Mouse (Mus musculus) 3T3-L1 (cell line): Measurements from ENCODE around the gene Utp11.

ENCODE experiments used
- DNase-seq: peaks from one replicate; pipeline ENCODE4 v3.0.0-alpha.2; 2015; ENCODE audit warnings: low read depth, low spot score

The Utp11 gene

GRCm38 (mm10) chr4:124704797-124705474 lies 11.5 kb upstream of the Utp11 start:
- peak; percentile 75 for DNase-seq

GRCm38 (mm10) chr4:124703881-124704796 lies 10.7 kb upstream of the Utp11 start:
- peak; percentile 65 for DNase-seq

- peak; percentile 74 for DNase-seq
Measured at GRCm38 (mm10) chr4:124703406-124703805, 10.0 kb upstream of the Utp11 start.

GRCm38 (mm10) chr4:124701916-124702315 lies 8.5 kb upstream of the Utp11 start:
- no peak for DNase-seq

DNA sequence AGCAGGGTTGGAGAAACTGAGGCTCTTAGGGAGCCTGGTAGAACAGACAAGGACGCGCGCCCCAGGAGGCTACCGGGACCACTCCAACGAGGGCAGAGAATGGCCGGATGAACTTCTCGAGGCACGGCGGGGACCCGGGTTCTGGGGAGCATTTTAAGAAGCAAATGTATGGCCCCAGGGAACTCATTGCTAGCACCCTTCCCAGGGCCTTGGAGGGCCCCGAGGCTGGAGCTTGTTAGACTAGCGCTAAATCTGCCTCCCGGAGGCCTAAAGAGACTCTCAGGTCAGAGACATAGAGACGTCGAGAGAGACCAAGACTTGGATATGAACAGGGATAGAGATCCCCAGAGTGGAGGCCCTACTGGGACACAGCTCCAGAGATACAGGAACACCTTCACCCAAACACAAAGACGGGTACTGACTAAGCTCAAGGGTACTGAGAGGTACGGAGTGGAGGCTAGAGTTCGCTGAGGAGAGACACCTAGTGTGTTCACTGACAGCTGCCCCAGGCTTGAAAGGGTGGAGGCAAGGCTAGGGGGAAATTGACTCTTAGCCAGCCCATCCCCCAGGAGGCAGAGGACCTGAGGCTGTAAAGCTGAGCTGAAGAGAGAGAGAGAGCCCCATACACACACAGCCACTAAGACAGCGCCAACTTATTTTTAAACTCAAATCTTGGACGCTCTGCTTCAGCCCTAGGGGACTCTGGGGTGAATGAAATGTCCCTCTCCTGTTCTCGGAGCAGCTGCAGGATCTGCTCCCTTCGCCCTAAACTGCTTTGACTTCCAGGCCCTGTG lies 7.8 kb upstream of the Utp11 start:
- peak; percentile 62 for DNase-seq

- DNase-seq = peak; percentile 97
Measured at GRCm38 (mm10) chr4:124700248-124700971, 7.0 kb upstream of the Utp11 start, which contains the start of gene Fhl3. Gene Fhl3 (plus strand): TSS chr4:124700701.

DNA sequence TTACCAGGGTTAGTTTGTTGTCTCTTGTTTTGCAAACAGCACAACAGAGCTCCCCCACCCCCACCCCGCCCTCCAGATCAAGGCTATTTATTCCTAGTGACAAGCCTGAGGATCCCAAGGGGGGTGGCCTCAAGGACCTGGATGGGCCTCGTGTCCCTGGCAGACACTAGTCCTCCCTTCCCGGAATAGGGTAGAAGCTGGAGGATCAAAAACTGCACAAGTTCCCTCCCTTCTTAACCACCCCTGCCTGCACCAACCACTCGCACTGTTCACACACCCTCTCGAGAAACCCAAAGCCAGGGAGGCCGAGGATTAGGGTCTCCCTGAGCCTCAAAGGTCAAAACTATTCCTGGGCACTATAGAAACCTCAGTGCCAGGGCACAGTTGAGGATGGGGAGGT lies 6.4 kb upstream of the Utp11 start:
- no peak for DNase-seq

- DNase-seq = no peak
Measured at GRCm38 (mm10) chr4:124695786-124696516, 2.6 kb upstream of the Utp11 start.

GRCm38 (mm10) chr4:124694572-124694971 lies 1.2 kb upstream of the Utp11 start:
- no peak for DNase-seq

DNA sequence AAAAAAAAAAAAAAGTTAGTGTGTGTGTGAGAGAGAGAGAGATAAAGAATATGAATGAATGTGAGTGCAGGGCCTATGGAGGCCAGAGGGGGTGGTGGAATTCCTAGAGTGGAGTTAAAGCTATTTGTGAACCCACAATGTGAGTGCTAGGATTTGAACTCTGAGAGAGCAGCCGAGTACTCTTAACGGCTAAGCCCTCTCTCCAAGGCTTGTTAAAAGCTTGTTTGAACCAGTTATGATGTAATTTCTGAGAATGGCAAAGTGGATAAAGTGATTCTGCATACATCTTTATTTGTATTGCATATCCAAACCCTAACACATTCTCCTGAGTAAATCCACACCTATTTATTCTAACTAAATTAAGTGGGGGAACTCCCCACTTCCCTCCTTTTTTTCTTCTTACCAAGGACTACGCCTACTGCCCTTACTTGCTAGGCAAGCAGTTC lies 961 bp downstream of the Utp11 start:
- DNase-seq = no peak

DNA sequence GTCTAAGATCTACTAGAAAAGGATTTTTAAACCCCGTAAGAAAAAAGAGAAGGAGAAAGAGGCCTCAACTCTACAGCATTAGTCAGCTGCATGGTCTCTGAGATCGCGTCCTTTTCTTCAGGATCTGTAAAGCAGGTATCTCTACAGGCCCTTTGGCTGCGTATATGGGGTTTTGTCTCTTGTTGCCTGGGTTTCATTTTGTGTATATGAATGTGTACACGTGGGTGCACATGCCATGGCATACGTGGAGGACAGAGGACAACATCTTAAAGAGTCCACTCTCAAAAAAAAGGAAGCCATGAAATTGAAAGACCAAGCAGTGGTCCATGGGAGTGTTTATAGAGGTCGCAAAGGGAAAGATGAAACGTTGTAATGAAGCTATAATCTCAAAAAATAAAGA lies 1.9 kb downstream of the Utp11 start:
- DNase-seq = no peak

DNA sequence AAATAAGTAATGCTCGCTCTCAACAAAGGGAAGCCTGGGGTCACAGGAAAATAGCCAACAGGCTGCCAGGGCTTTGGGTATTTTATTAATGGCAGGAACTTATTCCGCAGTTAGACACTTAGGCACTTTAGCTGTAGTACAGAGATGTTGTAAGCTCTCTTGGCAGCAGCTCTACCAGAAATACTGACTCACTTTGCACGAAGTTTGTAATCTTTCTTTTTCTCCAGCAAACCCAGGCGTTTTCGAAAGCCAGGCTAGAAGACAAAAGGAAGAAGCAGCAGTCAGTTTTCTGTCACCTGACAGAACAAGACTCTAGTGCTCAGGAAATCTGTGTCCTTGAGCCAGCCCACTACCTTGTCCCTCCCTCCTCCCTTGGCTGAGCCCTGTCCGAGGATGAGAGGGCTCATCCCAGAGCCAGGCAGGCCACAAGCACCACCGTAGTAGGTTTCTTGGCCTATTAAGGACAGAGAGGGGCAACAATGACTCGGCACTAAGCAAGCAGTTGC lies 7.5 kb downstream of the Utp11 start:
- DNase-seq = peak; percentile 65

DNA sequence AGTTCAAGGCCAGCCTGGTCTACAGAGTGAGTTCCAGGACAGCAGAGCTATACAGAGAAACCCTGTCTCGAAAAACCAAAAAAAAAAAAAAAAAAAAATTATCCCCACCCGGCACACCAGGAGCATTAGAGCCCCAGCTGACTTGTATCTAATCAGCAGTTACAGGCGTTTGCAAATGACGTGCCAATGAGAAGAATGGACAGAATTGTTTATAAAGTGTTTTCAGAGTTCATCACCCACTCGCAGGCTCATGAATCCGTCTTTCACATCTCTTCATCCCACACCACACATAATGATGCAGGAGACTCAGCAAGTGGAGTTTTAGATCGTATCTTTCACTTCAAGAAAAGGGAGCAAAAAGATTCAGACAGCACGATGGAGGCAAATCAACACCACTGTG lies 7.9 kb downstream of the Utp11 start:
- DNase-seq = no peak

- no peak for DNase-seq
Measured at GRCm38 (mm10) chr4:124685004-124685403, 8.4 kb downstream of the Utp11 start.

GRCm38 (mm10) chr4:124683474-124683873 lies 9.9 kb downstream of the Utp11 start:
- no peak for DNase-seq

- peak; percentile 66 for DNase-seq
Measured at GRCm38 (mm10) chr4:124682270-124682669, 11.1 kb downstream of the Utp11 start.

- no peak for DNase-seq
Measured at GRCm38 (mm10) chr4:124675958-124676357, 17.4 kb downstream of the Utp11 start.

DNA sequence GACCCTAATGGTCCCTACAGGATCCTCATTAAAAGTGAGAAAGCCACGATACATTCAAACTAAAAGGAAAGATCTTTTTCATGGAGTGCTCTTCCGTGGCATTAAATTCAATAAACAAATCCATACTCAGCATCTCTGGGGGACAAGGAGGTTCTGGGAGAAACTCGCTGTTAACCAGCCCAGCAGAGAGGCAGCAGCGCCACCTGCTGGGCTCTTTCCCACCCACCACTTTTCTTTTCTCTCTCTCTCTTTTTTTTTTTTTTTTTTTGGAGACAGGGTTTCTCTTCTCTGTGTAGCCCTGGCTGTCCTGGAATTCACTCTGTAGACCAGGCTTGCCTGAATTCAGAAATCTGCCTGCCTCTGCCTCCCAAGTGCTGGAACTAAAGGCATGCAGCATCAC lies 18.4 kb downstream of the Utp11 start:
- DNase-seq = peak; percentile 81

GRCm38 (mm10) chr4:124674334-124675032 lies 18.9 kb downstream of the Utp11 start:
- DNase-seq = no peak
